Mouse (Mus musculus) stomach, embryonic 16.5 days (tissue): ENCODE results near the gene Fads3. TPM values are rescaled to one million over a fixed set of nuclear protein-coding genes. Genes with fewer than 3 reads are reported as not detected.

ENCODE experiments used
- ATAC-seq: fragments of 200-750 bp; cut with Nextera tagmentation; 2 replicates; pipeline ENCODE4 v1.8.0; 2017; ENCODE audit warnings: moderate number of reproducible peaks, moderate TSS enrichment; ENCODE audit not compliant: insufficient read depth, low FRiP score
- H3K27ac ChIP-seq: fragments of 300-500 bp; sonication (generic); 2 replicates; pipeline ENCODE4 v1.5.1; 2014; ENCODE audit warnings: low read length
- H3K27me3 ChIP-seq: fragments of 300-500 bp; sonication (generic); 2 replicates; pipeline ENCODE4 v1.6.1; 2014; ENCODE audit warnings: low read length, control low read depth, mixed read lengths; ENCODE audit not compliant: control insufficient read depth, insufficient read depth
- H3K36me3 ChIP-seq: fragments of 300-500 bp; sonication (generic); 2 replicates; pipeline ENCODE4 v1.6.1; 2014; ENCODE audit warnings: low read length; ENCODE audit not compliant: control insufficient read depth, insufficient read depth
- H3K4me1 ChIP-seq: fragments of 300-500 bp; sonication (generic); 2 replicates; pipeline ENCODE4 v1.6.1; 2014; ENCODE audit warnings: low read length, control low read depth, mixed read lengths; ENCODE audit not compliant: control insufficient read depth, insufficient read depth
- H3K4me2 ChIP-seq: fragments of 300-500 bp; sonication (generic); 2 replicates; pipeline ENCODE4 v1.6.1; 2014; ENCODE audit warnings: low read depth, low read length, mixed read lengths
- H3K4me3 ChIP-seq: fragments of 300-500 bp; sonication (generic); replicated peaks from 2 replicates; pipeline ENCODE4 v1.5.1; 2014; ENCODE audit warnings: mild to moderate bottlenecking, low read length
- H3K9ac ChIP-seq: fragments of 300-500 bp; sonication (generic); 2 replicates; pipeline ENCODE4 v1.6.1; 2014; ENCODE audit warnings: low read length
- H3K9me3 ChIP-seq: fragments of 300-500 bp; sonication (generic); replicated peaks from 2 replicates; pipeline ENCODE4 v1.6.1; 2016; ENCODE audit warnings: low read length, control low read depth; ENCODE audit not compliant: control insufficient read depth
- WGBS: fragments of 180-500 bp; shearing (Covaris S2); extraction: QIAGEN DNeasy Blood & Tissue Kit; methylation state at CpG from one replicate; pipeline ENCODE4 v1.1.7; 2014; 5-methylcytosine and 5-hydroxymethylcytosine counted together
- polyA plus RNA-seq: library from polyadenylated mRNA; unstranded; fragments of >200 nt; fragmentation: Nextera tagmentation; extraction: Ambion mirVana; gene quantifications from 2 replicates; pipeline ENCODE4 v1.2.1, GENCODE M21; 2015

Fads3 gene
- polyA plus RNA-seq, 1 experiment from 2014 or later: 22.5 TPM

DNA sequence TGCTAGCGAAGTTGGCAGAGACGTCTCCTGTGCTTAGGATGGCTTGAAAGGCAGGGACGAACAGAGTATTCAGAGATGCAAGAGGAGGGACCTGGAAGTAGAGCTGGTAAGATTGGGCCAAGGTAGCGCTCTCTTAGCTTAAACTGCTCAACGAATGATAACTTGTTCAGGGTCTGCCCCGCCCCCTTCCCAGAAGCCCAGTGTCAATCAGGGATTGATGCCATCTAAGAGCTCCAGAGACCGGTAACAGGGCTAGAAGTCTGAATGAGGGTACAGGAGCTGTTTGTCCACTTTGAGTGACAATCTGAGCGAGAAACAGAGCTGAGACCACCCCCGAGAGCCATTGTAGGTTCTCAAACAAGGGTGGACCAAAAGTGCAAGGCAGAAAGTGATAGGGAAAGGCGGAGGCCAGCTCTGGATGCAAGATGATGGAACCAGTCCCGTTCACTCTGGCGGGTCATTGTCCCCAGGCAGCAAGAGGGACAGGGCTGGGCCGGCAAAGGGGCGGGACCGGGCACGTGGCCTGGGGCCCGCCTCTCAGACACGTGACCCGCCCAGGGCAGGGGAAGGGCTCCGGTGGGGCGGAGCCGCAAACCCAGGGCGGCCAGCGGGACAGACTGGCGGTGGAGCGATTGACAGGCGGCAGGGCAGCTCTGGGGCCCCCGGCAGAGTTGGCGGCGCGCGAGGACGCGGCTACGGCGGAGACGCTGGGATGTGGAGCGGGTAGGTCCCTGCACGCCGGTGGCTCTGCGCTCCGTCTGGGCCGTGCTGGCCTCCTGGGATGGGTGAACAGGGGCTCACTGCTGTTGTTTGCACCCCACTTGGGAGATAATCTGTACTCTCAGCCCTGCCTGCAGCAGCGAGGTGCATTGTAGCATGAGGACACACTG lies 23.5 kb upstream of the Fads3 start:
- H3K27ac ChIP-seq: peak overlapping the region; percentile 55; the same call in 1 of the 2 replicates
- H3K9me3 ChIP-seq: no peaks in the 10 kb centered on the region
- 7% methylated on average over 44 of the region's 44 CpGs for WGBS
- H3K9ac ChIP-seq: peak overlapping the region; percentile 81
- no peaks in the 10 kb centered on the region for H3K27me3 ChIP-seq
- H3K4me2 ChIP-seq: peak overlapping the region; percentile 96
- H3K4me1 ChIP-seq: peaks cover 46% of the 10 kb centered on the region
- peak; percentile 93 for ATAC-seq
- peak overlapping the region; percentile 65 for H3K4me3 ChIP-seq
- no peaks in the 10 kb centered on the region for H3K36me3 ChIP-seq

GRCm38 (mm10) chr19:10018527-10018818 lies 22.9 kb upstream of the Fads3 start:
- H3K4me1 ChIP-seq: peaks cover 41% of the 10 kb centered on the region
- H3K4me3 ChIP-seq: peak overlapping the region; percentile 65
- H3K27me3 ChIP-seq: no peaks in the 10 kb centered on the region
- peak overlapping the region; percentile 81 for H3K9ac ChIP-seq
- ATAC-seq: no peak
- 2% methylated on average over 3 of the region's 3 CpGs for WGBS
- H3K27ac ChIP-seq: peak overlapping the region; percentile 26; the same call in 1 of the 2 replicates
- peak overlapping the region; percentile 96 for H3K4me2 ChIP-seq
- no peaks in the 10 kb centered on the region for H3K36me3 ChIP-seq
- no peaks in the 10 kb centered on the region for H3K9me3 ChIP-seq

- no peak overlapping the region for H3K27ac ChIP-seq
- peak overlapping the region; percentile 65 for H3K4me3 ChIP-seq
- H3K4me2 ChIP-seq: peak overlapping the region; percentile 96
- no peaks in the 10 kb centered on the region for H3K9me3 ChIP-seq
- no peak for ATAC-seq
- H3K27me3 ChIP-seq: no peaks in the 10 kb centered on the region
- H3K36me3 ChIP-seq: no peaks in the 10 kb centered on the region
- peak overlapping the region; percentile 81 for H3K9ac ChIP-seq
- H3K4me1 ChIP-seq: peaks cover 33% of the 10 kb centered on the region
- WGBS: 72% methylated on average over 4 of the region's 4 CpGs
These were observed 22.1 kb upstream of the Fads3 start for GRCm38 (mm10) chr19:10019214-10019760.

GRCm38 (mm10) chr19:10021981-10022380 lies 19.4 kb upstream of the Fads3 start:
- Histone ChIP-seq H3K4me1 (peaks cover 36% of the 10 kb centered on the region), H3K4me2 (no peak overlapping the region)

GRCm38 (mm10) chr19:10022414-10023303 lies 18.7 kb upstream of the Fads3 start:
- peaks cover 34% of the 10 kb centered on the region for H3K4me1 ChIP-seq
- no peaks in the 10 kb centered on the region for H3K9me3 ChIP-seq
- H3K4me2 ChIP-seq: no peak overlapping the region
- peak overlapping the region; percentile 66; the same call in 1 of the 2 replicates for H3K27ac ChIP-seq
- no peak overlapping the region for H3K4me3 ChIP-seq
- peak overlapping the region; percentile 22; the same call in 1 of the 2 replicates for H3K9ac ChIP-seq
- no peaks in the 10 kb centered on the region for H3K27me3 ChIP-seq
- WGBS: 72% methylated on average over 5 of the region's 5 CpGs
- no peaks in the 10 kb centered on the region for H3K36me3 ChIP-seq
- ATAC-seq: no peak

More at GRCm38 (mm10) chr19:10021981-10022380, 19.4 kb upstream of the Fads3 start:
- no peak overlapping the region for H3K27ac ChIP-seq
- H3K27me3 ChIP-seq: no peaks in the 10 kb centered on the region
- no peak overlapping the region for H3K9ac ChIP-seq
- whole genome bisulfite sequencing: 81% methylated on average over 2 of the region's 2 CpGs
- no peak overlapping the region for H3K4me3 ChIP-seq
- no peaks in the 10 kb centered on the region for H3K9me3 ChIP-seq
- H3K36me3 ChIP-seq: no peaks in the 10 kb centered on the region
- ATAC-seq: no peak

GRCm38 (mm10) chr19:10023304-10023758 lies 18.0 kb upstream of the Fads3 start:
- no peaks in the 10 kb centered on the region for H3K9me3 ChIP-seq
- no peaks in the 10 kb centered on the region for H3K36me3 ChIP-seq
- no peak overlapping the region for H3K4me3 ChIP-seq
- no peak overlapping the region for H3K4me2 ChIP-seq
- no peaks in the 10 kb centered on the region for H3K27me3 ChIP-seq
- ATAC-seq: no peak
- H3K27ac ChIP-seq: peak overlapping the region; percentile 66; the same call in 1 of the 2 replicates
- WGBS: 63% methylated on average over 9 of the region's 9 CpGs
- H3K9ac ChIP-seq: peak overlapping the region; percentile 4; the same call in 1 of the 2 replicates
- H3K4me1 ChIP-seq: peaks cover 30% of the 10 kb centered on the region

GRCm38 (mm10) chr19:10025169-10025875 lies 16.0 kb upstream of the Fads3 start:
- 14% methylated on average over 8 of the region's 8 CpGs for WGBS
- Histone ChIP-seq H3K4me1 (peaks cover 18% of the 10 kb centered on the region), H3K36me3 (no peaks in the 10 kb centered on the region), H3K27me3 (no peaks in the 10 kb centered on the region), H3K4me2 (0 out of 2 replicates have a peak overlapping the region, but pooled peaks have one; percentile 11), H3K9me3 (no peaks in the 10 kb centered on the region), H3K27ac (peak overlapping the region; percentile 66), H3K9ac (peak overlapping the region; percentile 15; the same call in 1 of the 2 replicates), H3K4me3 (no peak overlapping the region)
- ATAC-seq: peak; percentile 49; the same call in 1 of the 2 replicates

DNA sequence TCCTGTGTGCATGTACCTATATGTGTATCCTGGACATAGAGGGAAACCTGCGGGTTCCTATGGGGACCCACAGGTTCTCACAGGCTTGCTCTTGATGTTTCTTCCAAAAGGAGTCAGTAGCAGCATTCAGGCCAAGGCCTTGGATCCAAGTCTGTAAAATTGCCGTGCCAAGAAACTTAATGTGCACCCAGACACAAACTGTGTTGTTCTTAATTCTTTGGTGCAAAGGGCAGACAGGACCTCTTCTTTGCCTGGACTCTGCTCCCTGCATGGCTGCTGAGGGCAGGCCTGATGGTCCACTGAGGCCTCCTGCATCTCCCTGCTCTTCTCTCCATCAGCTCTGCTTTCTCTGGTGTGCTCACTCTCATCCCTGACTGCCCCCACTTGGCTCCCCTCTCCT lies 11.6 kb upstream of the Fads3 start:
- Histone ChIP-seq H3K9me3 (no peaks in the 10 kb centered on the region), H3K4me2 (no peak overlapping the region), H3K4me3 (no peak overlapping the region), H3K36me3 (no peaks in the 10 kb centered on the region), H3K4me1 (peaks cover 10% of the 10 kb centered on the region), H3K27ac (no peak overlapping the region), H3K9ac (no peak overlapping the region), H3K27me3 (no peaks in the 10 kb centered on the region)
- 84% methylated on average over 2 of the region's 2 CpGs for WGBS
- ATAC-seq: no peak
